Mouse (Mus musculus): Measurements from ENCODE around the gene Tigar. TPM values are rescaled to one million over a fixed set of nuclear protein-coding genes. Genes with fewer than 3 reads are reported as not detected.

Tigar gene
- polyA plus RNA-seq (2021; fragmentation: Nextera tagmentation): 6.7 and 7.8 TPM in 2 replicates
- long read RNA-seq, experiment 1, transcript Tigar-201 (6 exons, 3,651 nt): major isoform, 8 of 10 reads
- long read RNA-seq, experiment 1, partial matches to known transcripts: 0 of 10 reads
- long read RNA-seq, experiment 1, other reads (novel, unspliced or antisense): 2 of 10 reads
- long read RNA-seq, experiment 2, transcript Tigar-201 (6 exons, 3,651 nt): major isoform, 7 of 14 reads
- long read RNA-seq, experiment 2, partial matches to known transcripts: 1 of 14 reads
- long read RNA-seq, experiment 2, other reads (novel, unspliced or antisense): 6 of 14 reads

GRCm38 (mm10) chr6:127109402-127109930 is at the start of gene Tigar:
Tigar (minus strand) TSS chr6:127109557.

GRCm38 (mm10) chr6:127152106-127152951 is 43.0 kb upstream of the Tigar start, which contains the start of gene Ccnd2:
Ccnd2 (minus strand) TSS chr6:127152193.

DNA sequence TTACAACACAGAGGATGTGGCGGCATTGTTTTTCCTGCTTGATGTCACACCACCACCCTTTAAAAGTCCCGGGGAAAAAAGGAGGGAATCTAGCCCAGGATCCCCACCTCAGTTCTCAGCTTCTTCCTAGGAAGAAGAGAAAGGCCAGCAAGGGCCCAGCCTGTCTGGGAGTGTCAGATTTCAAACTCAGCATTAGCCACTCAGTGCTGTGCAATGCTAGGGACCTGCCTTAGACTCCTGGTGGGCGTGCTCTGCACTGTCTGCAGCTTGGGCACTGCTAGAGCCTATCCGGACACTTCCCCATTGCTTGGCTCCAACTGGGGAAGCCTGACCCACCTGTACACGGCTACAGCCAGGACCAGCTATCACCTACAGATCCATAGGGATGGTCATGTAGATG is 36.5 kb downstream of the Tigar start, which contains the start of gene Fgf23:
TSS of gene Fgf23 (plus strand) at position 86 of the 400 bp plus-strand sequence.

Other genes with a start within 250 kb of the Tigar start
- 0.13 TPM in 1 of 2 replicates, not detected in the other for gene Dyrk4, start 187.7 kb downstream of the Tigar start, polyA plus RNA-seq (2021; fragmentation: Nextera tagmentation)
- gene Rad51ap1, start 170.0 kb downstream of the Tigar start, polyA plus RNA-seq (2021; fragmentation: Nextera tagmentation): 1.1 and 1.8 TPM in 2 replicates
- gene D6Wsu163e, start 169.6 kb downstream of the Tigar start, polyA plus RNA-seq (2021; fragmentation: Nextera tagmentation): 19.0 and 22.6 TPM in 2 replicates
- not detected in 2 replicates for gene Fgf6, start 94.0 kb downstream of the Tigar start, polyA plus RNA-seq (2021; fragmentation: Nextera tagmentation)
- not detected in 2 replicates for gene Fgf23, start 36.7 kb downstream of the Tigar start, polyA plus RNA-seq (2021; fragmentation: Nextera tagmentation)
- 71.1 and 78.3 TPM in 2 replicates for gene Ccnd2, start 42.6 kb upstream of the Tigar start, polyA plus RNA-seq (2021; fragmentation: Nextera tagmentation)